Mouse (Mus musculus): ENCODE results near the gene Rbm38. TPM values are rescaled to one million over a fixed set of nuclear protein-coding genes. Genes with fewer than 3 reads are reported as not detected.

The Rbm38 gene
- polyA plus RNA-seq, 1 experiment, result 16.3 TPM

DNA sequence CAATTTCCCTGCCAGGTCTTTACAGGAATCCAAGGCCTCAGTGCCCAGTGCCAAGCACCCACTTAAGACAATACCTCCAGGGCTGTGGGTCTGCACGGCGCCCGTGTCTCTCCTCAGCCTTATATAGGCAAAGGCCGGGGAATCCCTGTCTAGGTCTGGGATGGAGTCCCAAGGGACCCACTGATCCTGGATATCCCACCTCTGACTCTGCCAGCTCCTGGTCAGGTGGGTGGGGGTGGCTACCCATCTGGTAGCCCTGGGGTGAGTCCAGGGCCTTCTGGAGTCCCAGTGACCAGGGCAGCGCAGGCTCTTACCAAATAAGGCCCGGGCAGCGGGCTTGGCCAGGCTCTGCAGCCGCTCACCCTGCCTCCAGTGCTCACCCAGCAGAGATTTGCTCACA, 32.6 kb downstream of the Rbm38 start:
- H3K27ac ChIP-seq (ENCODE audit: insufficient read depth, low read depth, low read length), result no peak overlapping the region
- H3K4me3 ChIP-seq (ENCODE audit: insufficient read depth, low read length), result no peak overlapping the region
- H3K4me1 ChIP-seq (ENCODE audit: control insufficient read depth, insufficient read depth, low read length), result 0 out of 2 replicates have a peak, but pooled peaks cover 2% of the 10 kb centered on the region
- TF ChIP-seq POLR2A (IDR thresholded peaks at IDR 0.05; ENCODE audit: borderline replicate concordance, low read depth, low read length), result no peak
- TF ChIP-seq CTCF (IDR thresholded peaks at IDR 0.05; ENCODE audit: low read depth, low read length), result no peak

DNA sequence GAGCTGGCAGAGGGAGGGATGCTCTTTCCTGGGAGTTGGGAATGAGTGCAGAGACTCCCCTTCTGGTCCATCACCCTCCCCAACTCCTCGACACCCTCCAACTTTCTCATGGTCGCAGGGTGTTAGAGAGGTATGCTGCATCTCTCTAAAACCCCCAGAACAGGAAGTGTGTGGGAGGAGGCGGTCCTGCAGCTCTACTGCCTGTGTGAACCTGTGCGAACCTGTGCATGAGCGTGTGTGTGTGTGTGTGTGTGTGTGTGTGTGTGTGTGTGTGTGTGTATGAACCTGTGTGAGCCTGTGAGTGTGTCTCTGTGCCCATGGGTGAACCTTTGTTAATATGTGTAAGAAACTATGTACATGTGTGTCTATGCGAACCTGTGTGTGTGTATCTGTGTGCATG, 33.5 kb downstream of the Rbm38 start:
- H3K27ac ChIP-seq (ENCODE audit: insufficient read depth, low read depth, low read length), result no peak overlapping the region
- no peak for TF ChIP-seq CTCF (IDR thresholded peaks at IDR 0.05; ENCODE audit: low read depth, low read length)
- no peak for TF ChIP-seq POLR2A (IDR thresholded peaks at IDR 0.05; ENCODE audit: borderline replicate concordance, low read depth, low read length)
- H3K4me1 ChIP-seq (ENCODE audit: control insufficient read depth, insufficient read depth, low read length), result 0 out of 2 replicates have a peak, but pooled peaks cover 2% of the 10 kb centered on the region

GRCm38 (mm10) chr2:173056303-173056881, 36.1 kb downstream of the Rbm38 start:
- TF ChIP-seq POLR2A (IDR thresholded peaks at IDR 0.05; ENCODE audit: borderline replicate concordance, low read depth, low read length), result no peak
- no peak for TF ChIP-seq CTCF (IDR thresholded peaks at IDR 0.05; ENCODE audit: low read depth, low read length)
- Histone ChIP-seq H3K27ac (ENCODE audit: insufficient read depth, low read depth, low read length) (no peak overlapping the region), H3K4me1 (ENCODE audit: control insufficient read depth, insufficient read depth, low read length) (peaks cover 12% of the 10 kb centered on the region), H3K4me3 (ENCODE audit: insufficient read depth, low read length) (no peak overlapping the region)

More for the DNA sequence above, 33.5 kb downstream of the Rbm38 start:
- H3K4me3 ChIP-seq (ENCODE audit: insufficient read depth, low read length), result no peak overlapping the region

DNA sequence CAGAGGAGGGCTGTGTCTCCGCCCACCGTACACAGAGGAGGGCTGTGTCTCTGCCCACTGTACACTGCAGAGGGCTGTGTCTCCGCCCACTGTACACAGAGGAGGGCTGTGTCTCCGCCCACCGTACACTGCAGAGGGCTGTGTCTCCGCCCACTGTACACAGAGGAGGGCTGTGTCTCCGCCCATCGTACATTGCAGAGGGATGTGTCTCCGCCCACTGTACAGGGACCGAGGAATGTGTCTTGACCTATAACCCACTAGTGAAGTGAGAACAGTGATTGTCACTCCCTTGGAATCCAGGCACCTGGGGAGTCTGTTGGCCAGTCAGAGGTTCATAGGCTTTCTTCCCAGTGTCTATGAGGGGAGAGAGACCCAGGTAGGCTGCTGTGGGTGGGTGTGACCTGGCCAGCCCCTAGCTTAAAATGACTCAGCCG, 36.6 kb downstream of the Rbm38 start:
- TF ChIP-seq POLR2A (IDR thresholded peaks at IDR 0.05; ENCODE audit: borderline replicate concordance, low read depth, low read length) (no peak), CTCF (IDR thresholded peaks at IDR 0.05; ENCODE audit: low read depth, low read length) (no peak)
- H3K4me3 ChIP-seq (ENCODE audit: insufficient read depth, low read length), result no peak overlapping the region
- peaks cover 15% of the 10 kb centered on the region for H3K4me1 ChIP-seq (ENCODE audit: control insufficient read depth, insufficient read depth, low read length)
- H3K27ac ChIP-seq (ENCODE audit: insufficient read depth, low read depth, low read length), result no peak overlapping the region

DNA sequence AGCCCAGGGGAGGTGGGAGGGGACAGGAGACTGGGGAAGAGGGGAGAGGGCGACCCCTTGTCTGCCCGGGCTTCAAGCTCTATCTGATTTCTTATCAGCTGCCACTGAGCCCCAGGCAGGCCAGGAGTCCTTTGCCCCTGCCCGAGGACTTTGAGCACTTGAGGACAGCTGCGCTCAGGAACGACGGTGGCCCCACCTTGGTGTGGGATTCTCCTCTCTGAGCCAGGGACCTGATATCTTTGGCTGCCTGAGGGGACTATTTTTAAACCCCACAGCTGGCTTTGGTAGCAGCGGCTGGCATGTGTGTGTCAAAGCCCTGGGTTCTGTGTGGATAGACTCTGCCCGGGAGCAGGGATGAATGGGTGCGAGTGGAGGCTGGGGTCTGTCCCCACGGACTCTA, 37.3 kb downstream of the Rbm38 start:
- Histone ChIP-seq H3K4me1 (ENCODE audit: control insufficient read depth, insufficient read depth, low read length) (peaks cover 21% of the 10 kb centered on the region), H3K27ac (ENCODE audit: insufficient read depth, low read depth, low read length) (no peak overlapping the region), H3K4me3 (ENCODE audit: insufficient read depth, low read length) (no peak overlapping the region)
- no peak for TF ChIP-seq CTCF (IDR thresholded peaks at IDR 0.05; ENCODE audit: low read depth, low read length)
- TF ChIP-seq POLR2A (IDR thresholded peaks at IDR 0.05; ENCODE audit: borderline replicate concordance, low read depth, low read length), result no peak

DNA sequence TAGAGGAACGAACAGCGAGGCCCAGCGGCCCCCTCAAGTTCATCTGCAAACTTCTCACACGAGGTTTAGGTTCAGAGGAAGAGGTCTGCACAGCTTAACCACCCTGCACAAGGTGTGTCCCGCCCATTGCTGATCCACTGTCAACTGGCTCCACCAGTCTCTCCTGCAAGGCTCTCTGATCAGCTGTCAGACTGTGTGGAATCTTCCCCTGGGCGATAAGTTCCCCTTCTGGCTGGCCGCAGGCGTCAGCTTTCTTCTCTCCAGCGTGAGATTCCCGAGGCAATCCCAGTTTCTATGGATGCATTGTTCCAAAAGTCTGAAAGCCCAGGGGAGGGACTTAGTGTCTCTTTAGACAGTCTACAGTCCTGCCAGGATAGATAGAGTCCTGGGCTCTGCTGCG, 38.0 kb downstream of the Rbm38 start:
- H3K4me3 ChIP-seq (ENCODE audit: insufficient read depth, low read length), result no peak overlapping the region
- TF ChIP-seq POLR2A (IDR thresholded peaks at IDR 0.05; ENCODE audit: borderline replicate concordance, low read depth, low read length) (no peak), CTCF (IDR thresholded peaks at IDR 0.05; ENCODE audit: low read depth, low read length) (no peak)
- H3K4me1 ChIP-seq (ENCODE audit: control insufficient read depth, insufficient read depth, low read length), result peaks cover 24% of the 10 kb centered on the region
- H3K27ac ChIP-seq (ENCODE audit: insufficient read depth, low read depth, low read length), result no peak overlapping the region

GRCm38 (mm10) chr2:173060450-173060849, 40.2 kb downstream of the Rbm38 start:
- no peak overlapping the region for H3K27ac ChIP-seq (ENCODE audit: insufficient read depth, low read depth, low read length)
- no peak overlapping the region for H3K4me3 ChIP-seq (ENCODE audit: insufficient read depth, low read length)
- H3K4me1 ChIP-seq (ENCODE audit: control insufficient read depth, insufficient read depth, low read length), result peaks cover 24% of the 10 kb centered on the region
- TF ChIP-seq CTCF (IDR thresholded peaks at IDR 0.05; ENCODE audit: low read depth, low read length) (no peak), POLR2A (IDR thresholded peaks at IDR 0.05; ENCODE audit: borderline replicate concordance, low read depth, low read length) (no peak)

GRCm38 (mm10) chr2:173061443-173062351, 41.4 kb downstream of the Rbm38 start:
- Histone ChIP-seq H3K27ac (ENCODE audit: insufficient read depth, low read depth, low read length) (peak overlapping the region; percentile 80), H3K4me1 (ENCODE audit: control insufficient read depth, insufficient read depth, low read length) (peaks cover 23% of the 10 kb centered on the region), H3K4me3 (ENCODE audit: insufficient read depth, low read length) (peak overlapping the region; percentile 60)
- no peak for TF ChIP-seq POLR2A (IDR thresholded peaks at IDR 0.05; ENCODE audit: borderline replicate concordance, low read depth, low read length)
- no peak; the same call in 1 of the 2 replicates for TF ChIP-seq CTCF (IDR thresholded peaks at IDR 0.05; ENCODE audit: low read depth, low read length)

DNA sequence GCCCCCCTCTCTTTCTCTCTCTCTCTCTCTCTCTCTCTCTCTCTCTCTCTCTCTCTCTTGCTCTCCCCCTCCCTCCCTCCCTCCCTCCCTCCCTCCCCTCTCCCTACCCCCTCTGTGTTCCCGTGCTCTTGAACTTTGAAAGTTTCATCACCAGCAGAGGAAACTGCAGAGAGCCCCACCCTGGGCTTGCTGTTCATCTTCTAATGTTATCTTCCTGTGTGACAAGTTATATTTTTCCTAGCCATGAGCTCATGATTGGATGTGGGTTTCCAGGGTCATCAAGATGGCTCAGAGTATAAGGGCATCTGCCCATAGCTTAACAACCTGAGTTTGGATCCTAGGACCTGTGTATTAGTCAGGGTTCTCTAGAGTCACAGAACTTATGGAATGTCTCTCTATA, 42.9 kb downstream of the Rbm38 start:
- Histone ChIP-seq H3K27ac (ENCODE audit: insufficient read depth, low read depth, low read length) (no peak overlapping the region), H3K4me3 (ENCODE audit: insufficient read depth, low read length) (no peak overlapping the region), H3K4me1 (ENCODE audit: control insufficient read depth, insufficient read depth, low read length) (peaks cover 23% of the 10 kb centered on the region)
- TF ChIP-seq CTCF (IDR thresholded peaks at IDR 0.05; ENCODE audit: low read depth, low read length) (no peak), POLR2A (IDR thresholded peaks at IDR 0.05; ENCODE audit: borderline replicate concordance, low read depth, low read length) (no peak)

DNA sequence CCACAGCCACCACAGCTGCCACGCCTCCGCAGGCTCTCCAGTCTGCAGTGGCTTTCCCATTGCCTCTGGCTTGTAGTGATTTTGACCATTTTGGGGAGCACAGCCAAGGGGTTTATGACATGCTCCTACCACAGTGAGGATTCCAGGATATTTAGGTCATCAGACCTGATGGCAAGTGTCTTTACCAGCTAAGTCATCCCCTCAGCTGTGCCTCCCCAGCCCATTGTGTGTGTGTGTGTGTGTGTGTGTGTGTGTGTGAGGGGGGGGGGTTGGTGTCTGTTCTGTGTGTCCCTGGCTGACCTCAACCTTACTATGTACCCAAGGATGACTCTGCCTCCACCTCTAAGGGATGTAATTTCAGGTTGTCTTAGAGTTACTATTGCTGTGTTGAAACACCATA, 44.6 kb downstream of the Rbm38 start:
- no peak for TF ChIP-seq POLR2A (IDR thresholded peaks at IDR 0.05; ENCODE audit: borderline replicate concordance, low read depth, low read length)
- no peak for TF ChIP-seq CTCF (IDR thresholded peaks at IDR 0.05; ENCODE audit: low read depth, low read length)
- Histone ChIP-seq H3K4me1 (ENCODE audit: control insufficient read depth, insufficient read depth, low read length) (peaks cover 23% of the 10 kb centered on the region), H3K27ac (ENCODE audit: insufficient read depth, low read depth, low read length) (no peak overlapping the region), H3K4me3 (ENCODE audit: insufficient read depth, low read length) (no peak overlapping the region)
